Mouse (Mus musculus) E14TG2a.4 (cell line): ENCODE data around the gene Pde1b.

Experiments used
- CTCF ChIP-seq: conservative IDR thresholded peaks from 2 replicates; pipeline ENCODE4 v1.5.1; 2014; ENCODE audit warnings: low read length
- NANOG ChIP-seq: IDR thresholded peaks from 2 replicates; pipeline ENCODE4 v1.6.1; 2014; ENCODE audit warnings: borderline replicate concordance, low read length, mixed read lengths

DNA sequence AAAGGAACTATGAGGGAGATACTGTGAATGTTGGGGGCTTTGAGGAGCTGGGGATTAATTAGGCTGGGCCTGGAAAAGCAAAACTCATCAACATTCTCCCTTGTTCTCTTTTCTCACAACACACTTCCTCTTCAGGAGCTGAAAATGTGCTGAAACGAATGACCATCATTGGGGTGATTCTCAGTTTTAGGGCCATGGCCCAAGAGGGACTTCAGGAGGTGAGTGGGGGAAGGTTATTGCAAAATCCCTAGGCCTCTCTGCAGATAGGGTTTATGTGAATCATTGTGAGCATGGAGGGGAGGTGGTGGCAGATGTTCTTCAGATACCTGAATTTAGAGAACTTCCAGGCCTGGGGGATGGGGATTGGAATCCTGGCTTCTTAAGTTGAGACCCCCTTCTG is 16.2 kb upstream of the Pde1b start:
- TF ChIP-seq CTCF = no peak
- TF ChIP-seq NANOG = no peak
